Mouse (Mus musculus) kidney, adult 2 months (tissue): ENCODE data around the gene Zan.

Experiments
- CTCF ChIP-seq: fragments of 200-500 bp; conservative IDR thresholded peaks from 2 replicates; pipeline ENCODE4 v1.5.1; 2011; ENCODE audit warnings: low read depth, mild to moderate bottlenecking, control low read depth, low read length, moderate library complexity, mixed read lengths; ENCODE audit not compliant: insufficient read depth, insufficient read length
- POLR2A ChIP-seq: fragments of 200-500 bp; IDR thresholded peaks from one replicate; pipeline ENCODE4 v1.6.1; 2011; ENCODE audit warnings: low read depth, low read length, control low read depth

GRCm38 (mm10) chr5:137455206-137455605, 21.7 kb downstream of the Zan start:
- no peak for TF ChIP-seq CTCF
- no peak for TF ChIP-seq POLR2A
